Mouse (Mus musculus) myocyte (in vitro differentiated cells): ENCODE measurements around the gene Mpzl1. TPM values are rescaled to one million over a fixed set of nuclear protein-coding genes. Genes with fewer than 3 reads are reported as not detected.

Source experiments
- H3K27me3 ChIP-seq: one replicate; pipeline ENCODE4 v1.6.1; 2011; ENCODE audit not compliant: control insufficient read depth, insufficient read depth, insufficient read length
- H3K36me3 ChIP-seq: one replicate; pipeline ENCODE4 v1.6.1; 2011; ENCODE audit not compliant: control insufficient read depth, insufficient read depth
- H3K4me2 ChIP-seq: one replicate; pipeline ENCODE4 v1.6.1; 2011; ENCODE audit warnings: low read depth, control low read depth
- H3K4me3 ChIP-seq: one replicate; pipeline ENCODE4 v1.5.1; 2011; ENCODE audit warnings: mild to moderate bottlenecking, control low read depth, moderate library complexity
- H3K79me2 ChIP-seq: one replicate; pipeline ENCODE4 v1.6.1; 2011; ENCODE audit not compliant: control insufficient read depth, insufficient read depth
- H3ac ChIP-seq: one replicate; pipeline ENCODE4 v1.6.1; 2011; ENCODE audit not compliant: control insufficient read depth, insufficient read length
- CEBPB ChIP-seq: IDR thresholded peaks from 2 replicates; pipeline ENCODE4 v1.6.1; 2011; ENCODE audit warnings: mild to moderate bottlenecking, moderate library complexity; ENCODE audit not compliant: poor library complexity, insufficient read depth, severe bottlenecking
- E2F4 ChIP-seq: IDR thresholded peaks from one replicate; pipeline ENCODE4 v1.6.1; 2011; ENCODE audit warnings: mild to moderate bottlenecking, control low read depth, moderate library complexity; ENCODE audit not compliant: insufficient read depth
- MAX ChIP-seq: IDR thresholded peaks from one replicate; pipeline ENCODE4 v1.6.1; 2011; ENCODE audit warnings: low read depth, mild to moderate bottlenecking, control low read depth
- MYOD1 ChIP-seq, 3 experiments: IDR thresholded peaks; one replicate each; pipeline ENCODE4 v1.6.1; 2011; ENCODE audit warnings: control low read depth in 2 of 3, low read depth in 2 of 3, mild to moderate bottlenecking in 2 of 3, moderate library complexity in 1 of 3; ENCODE audit not compliant: insufficient read length in 2 of 3, control insufficient read depth in 1 of 3
- MYOG ChIP-seq, 3 experiments: IDR thresholded peaks; one replicate each; pipeline ENCODE4 v1.6.1; 2011; ENCODE audit warnings: control low read depth in 2 of 3, low read depth in 2 of 3, mild to moderate bottlenecking in 2 of 3; ENCODE audit not compliant: insufficient read length in 2 of 3, control insufficient read depth in 1 of 3, insufficient read depth in 1 of 3
- POLR2A ChIP-seq: IDR thresholded peaks from one replicate; pipeline ENCODE4 v1.6.1; 2011; ENCODE audit warnings: low read depth, mild to moderate bottlenecking, control low read depth, moderate library complexity; ENCODE audit not compliant: insufficient read length
- POLR2AphosphoS2 ChIP-seq: IDR thresholded peaks from one replicate; pipeline ENCODE4 v1.6.1; 2011; ENCODE audit warnings: low read depth, control low read depth; ENCODE audit not compliant: insufficient read length
- REST ChIP-seq: IDR thresholded peaks from one replicate; pipeline ENCODE4 v1.6.1; 2011; ENCODE audit warnings: mild to moderate bottlenecking, control low read depth, moderate library complexity; ENCODE audit not compliant: insufficient read depth, insufficient read length
- SRF ChIP-seq: IDR thresholded peaks from one replicate; pipeline ENCODE4 v1.6.1; 2011; ENCODE audit warnings: low read depth; ENCODE audit not compliant: control insufficient read depth, insufficient read length
- TCF12 ChIP-seq: IDR thresholded peaks from one replicate; pipeline ENCODE4 v1.6.1; 2011; ENCODE audit warnings: mild to moderate bottlenecking, control low read depth; ENCODE audit not compliant: poor library complexity, insufficient read depth, severe bottlenecking
- TCF3 ChIP-seq: IDR thresholded peaks from one replicate; pipeline ENCODE4 v1.6.1; 2011; ENCODE audit warnings: low read depth, control low read depth; ENCODE audit not compliant: insufficient read length
- USF1 ChIP-seq: IDR thresholded peaks from one replicate; pipeline ENCODE4 v1.6.1; 2011; ENCODE audit warnings: low read depth, mild to moderate bottlenecking, control low read depth, moderate library complexity
- polyA plus RNA-seq: library from polyadenylated mRNA; unstranded; fragments of >200 nt; fragmentation: generic; extraction: Trizol; gene quantifications from one replicate; pipeline ENCODE4 v1.2.1, GENCODE M21; 2012; ENCODE audit warnings: missing spikeins

Gene Mpzl1
- polyA plus RNA-seq, 1 experiment: 11.8 TPM

DNA sequence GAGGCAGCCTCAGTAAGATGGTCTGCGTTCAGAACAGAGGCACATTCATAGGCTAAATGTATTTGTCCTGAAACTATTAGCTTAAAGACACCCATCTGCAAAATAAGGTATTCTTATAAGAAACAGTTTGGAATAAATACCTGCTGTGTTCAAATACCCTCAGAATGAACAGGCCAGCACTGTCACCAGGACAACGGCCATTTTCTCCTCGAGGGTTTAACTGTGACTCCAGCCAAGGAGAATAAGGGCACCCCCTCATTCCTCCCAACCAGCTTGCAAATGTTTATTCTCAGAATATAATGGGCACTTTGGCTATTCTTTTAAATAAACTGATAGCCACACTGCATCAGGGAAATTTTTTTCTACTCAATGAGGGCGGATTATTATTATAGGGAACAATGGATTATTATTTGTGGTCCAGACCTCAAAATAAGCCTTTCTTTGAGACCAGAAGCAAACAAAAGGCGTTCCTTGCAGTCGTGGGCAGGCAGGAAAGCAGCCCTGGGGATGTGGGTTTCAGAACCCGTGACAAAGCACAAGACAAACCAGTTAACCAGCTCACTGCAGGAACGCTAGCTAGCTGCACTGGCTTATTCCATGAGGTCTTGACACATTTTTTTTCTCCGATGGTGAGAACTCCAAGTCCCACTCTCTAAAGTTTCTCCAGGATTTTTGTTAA, 23.9 kb downstream of the Mpzl1 start:
- Histone ChIP-seq H3K4me3 (no peak overlapping the region), H3K36me3 (no peaks in the 10 kb centered on the region), H3K79me2 (no peaks in the 10 kb centered on the region), H3K4me2 (no peak overlapping the region), H3ac (no peak overlapping the region), H3K27me3 (no peaks in the 10 kb centered on the region)
- no peak for TF ChIP-seq MAX
- TF ChIP-seq USF1: no peak
- no peak for TF ChIP-seq POLR2AphosphoS2

GRCm38 (mm10) chr1:165609495-165610320, 24.6 kb downstream of the Mpzl1 start:
- Histone ChIP-seq H3K4me3 (no peak overlapping the region), H3ac (no peak overlapping the region), H3K4me2 (no peak overlapping the region), H3K36me3 (no peaks in the 10 kb centered on the region), H3K79me2 (no peaks in the 10 kb centered on the region), H3K27me3 (no peaks in the 10 kb centered on the region)
- no peak for TF ChIP-seq SRF
- TF ChIP-seq MYOD1 (IDR thresholded peaks at IDR 0.05; ENCODE audit: control insufficient read depth in 1 of 3, insufficient read length in 2 of 3, low read depth in 2 of 3): no peak
- no peak for TF ChIP-seq POLR2AphosphoS2
- no peak for TF ChIP-seq TCF3
- no peak for TF ChIP-seq USF1
- TF ChIP-seq REST: no peak
- TF ChIP-seq MAX: no peak
- no peak for TF ChIP-seq TCF12
- TF ChIP-seq MYOG (IDR thresholded peaks at IDR 0.05; ENCODE audit: control insufficient read depth in 1 of 3, insufficient read depth in 1 of 3, insufficient read length in 2 of 3, low read depth in 2 of 3): no peak
- TF ChIP-seq E2F4: no peak
- TF ChIP-seq POLR2A: no peak
- no peak for TF ChIP-seq CEBPB

- H3K36me3 ChIP-seq: no peaks in the 10 kb centered on the region
Measured at GRCm38 (mm10) chr1:165608904-165609303, 25.4 kb downstream of the Mpzl1 start.

GRCm38 (mm10) chr1:165605774-165606173, 28.6 kb downstream of the Mpzl1 start:
- H3K4me2 ChIP-seq: no peak overlapping the region
- H3K36me3 ChIP-seq: peaks cover 3% of the 10 kb centered on the region
- no peaks in the 10 kb centered on the region for H3K27me3 ChIP-seq
- no peak overlapping the region for H3ac ChIP-seq
- TF ChIP-seq TCF3: no peak
- no peak for TF ChIP-seq CEBPB
- TF ChIP-seq MYOG (IDR thresholded peaks at IDR 0.05; ENCODE audit: control insufficient read depth in 1 of 3, insufficient read depth in 1 of 3, insufficient read length in 2 of 3, low read depth in 2 of 3): no peak
- TF ChIP-seq MAX: no peak
- TF ChIP-seq POLR2A: no peak
- H3K79me2 ChIP-seq: no peaks in the 10 kb centered on the region
- H3K4me3 ChIP-seq: no peak overlapping the region

More at GRCm38 (mm10) chr1:165608904-165609303, 25.4 kb downstream of the Mpzl1 start:
- H3K79me2 ChIP-seq: no peaks in the 10 kb centered on the region
- H3K4me3 ChIP-seq: no peak overlapping the region
- TF ChIP-seq CEBPB: no peak
- TF ChIP-seq TCF12: no peak
- TF ChIP-seq E2F4: no peak
- TF ChIP-seq MAX: no peak
- TF ChIP-seq SRF: no peak
- no peak for TF ChIP-seq USF1
- TF ChIP-seq REST: no peak
- no peak for TF ChIP-seq MYOG (IDR thresholded peaks at IDR 0.05; ENCODE audit: control insufficient read depth in 1 of 3, insufficient read depth in 1 of 3, insufficient read length in 2 of 3, low read depth in 2 of 3)
- TF ChIP-seq POLR2A: no peak
- no peak for TF ChIP-seq POLR2AphosphoS2
- TF ChIP-seq TCF3: no peak
- TF ChIP-seq MYOD1 (IDR thresholded peaks at IDR 0.05; ENCODE audit: control insufficient read depth in 1 of 3, insufficient read length in 2 of 3, low read depth in 2 of 3): no peak
- H3K27me3 ChIP-seq: no peaks in the 10 kb centered on the region
- no peak overlapping the region for H3K4me2 ChIP-seq
- no peak overlapping the region for H3ac ChIP-seq

DNA sequence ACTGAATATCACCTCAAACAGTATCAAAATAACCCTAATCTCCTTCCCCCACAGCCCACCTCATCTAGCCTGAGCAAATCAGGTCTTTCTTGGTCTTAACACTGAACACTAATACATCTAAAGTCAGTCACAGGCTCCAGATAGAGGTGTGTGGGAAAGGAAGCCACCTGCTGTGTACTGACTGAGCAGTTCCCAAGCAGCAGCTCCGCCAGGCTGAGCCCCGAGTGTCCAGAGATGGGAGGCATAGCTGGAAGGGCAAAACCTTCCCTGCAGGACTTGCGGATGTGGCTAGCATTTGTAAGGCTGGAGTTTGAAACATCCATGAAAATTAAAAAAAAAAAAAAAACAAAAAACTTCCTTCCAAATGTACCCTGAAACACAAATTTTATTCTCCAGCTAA, 29.2 kb downstream of the Mpzl1 start:
- H3K27me3 ChIP-seq: no peaks in the 10 kb centered on the region
- peaks cover 3% of the 10 kb centered on the region for H3K36me3 ChIP-seq
- no peaks in the 10 kb centered on the region for H3K79me2 ChIP-seq
- TF ChIP-seq SRF (no peak), TCF3 (no peak), POLR2A (no peak), E2F4 (no peak), CEBPB (no peak), REST (no peak), TCF12 (no peak), MYOG (IDR thresholded peaks at IDR 0.05; ENCODE audit: control insufficient read depth in 1 of 3, insufficient read depth in 1 of 3, insufficient read length in 2 of 3, low read depth in 2 of 3) (no peak), USF1 (no peak), POLR2AphosphoS2 (no peak), MAX (no peak)
- H3ac ChIP-seq: no peak overlapping the region
- H3K4me3 ChIP-seq: no peak overlapping the region
- H3K4me2 ChIP-seq: no peak overlapping the region
